Mouse (Mus musculus): ENCODE measurements around the gene Sf3a2. TPM values are rescaled to one million over a fixed set of nuclear protein-coding genes. Genes with fewer than 3 reads are reported as not detected.
"Not testable (repeated sequence)": the region's sequence is repeated elsewhere in the genome, so short reads cannot be mapped to it uniquely, and the experiment has no call there.

Gene Sf3a2
- total and polyA plus RNA-seq, 3 experiments, result 50.4 to 210 TPM; not detected in 1

- not testable (repeated sequence) for H3K9me3 ChIP-seq (replicated peaks; ENCODE audit: insufficient read depth, low read length); H3K27me3 ChIP-seq (ENCODE audit: control insufficient read depth in 1 of 2, insufficient read depth in 2 of 2, low read length in 2 of 2); H3K9ac ChIP-seq (ENCODE audit: control insufficient read depth, low read depth, low read length, poor library complexity, severe bottlenecking); H3K27ac ChIP-seq (ENCODE audit: control insufficient read depth, low read depth, low read length); H3K79me2 ChIP-seq (ENCODE audit: control insufficient read depth, insufficient read depth, low read length, poor library complexity); H3K36me3 ChIP-seq (ENCODE audit: control insufficient read depth in 1 of 2, insufficient read depth in 2 of 2, low read length in 2 of 2); H3K4me3 ChIP-seq (ENCODE audit: control insufficient read depth in 1 of 2, insufficient read depth in 1 of 2, low read depth in 2 of 2, low read length in 2 of 2)
- TF ChIP-seq TBP (IDR thresholded peaks at IDR 0.05; ENCODE audit: low read depth, low read length) (0 out of 2 replicates have a peak, but pooled peaks have one; percentile 47), GATA1 (IDR thresholded peaks at IDR 0.05; ENCODE audit: low read depth, low read length) (0 out of 2 replicates have a peak, but pooled peaks have one; percentile 17), ETS1 (IDR thresholded peaks at IDR 0.05; ENCODE audit: low read depth, low read length) (0 out of 2 replicates have a peak, but pooled peaks have one; percentile 7)
- peak; percentile 62 for DNase-seq (ENCODE audit: low read depth, low spot score)
- H3K4me1 ChIP-seq (ENCODE audit: control insufficient read depth in 1 of 2, insufficient read depth in 2 of 2, low read length in 2 of 2), result peaks cover 0 to 12% of the 10 kb centered on the region in 2 experiments; a peak in 2 of 4 replicates
Measured at GRCm38 (mm10) chr10:80816303-80816702, 18.3 kb downstream of the Sf3a2 start.

- Histone ChIP-seq H3K4me3 (ENCODE audit: control insufficient read depth in 1 of 2, insufficient read depth in 1 of 2, low read depth in 2 of 2, low read length in 2 of 2) (no peak overlapping the region), H3K36me3 (ENCODE audit: control insufficient read depth in 1 of 2, insufficient read depth in 2 of 2, low read length in 2 of 2) (peaks cover 0 to 4% of the 10 kb centered on the region in 2 experiments; a peak in 1 of 4 replicates), H3K27ac (ENCODE audit: control insufficient read depth, low read depth, low read length) (no peak overlapping the region), H3K4me1 (ENCODE audit: control insufficient read depth in 1 of 2, insufficient read depth in 2 of 2, low read length in 2 of 2) (peaks cover under 1 to 12% of the 10 kb centered on the region in 2 experiments; a peak in 3 of 4 replicates), H3K79me2 (ENCODE audit: control insufficient read depth, insufficient read depth, low read length, poor library complexity) (no peaks in the 10 kb centered on the region), H3K9me3 (replicated peaks; ENCODE audit: insufficient read depth, low read length) (no peaks in the 10 kb centered on the region), H3K27me3 (ENCODE audit: control insufficient read depth in 1 of 2, insufficient read depth in 2 of 2, low read length in 2 of 2) (no peaks in the 10 kb centered on the region), H3K9ac (ENCODE audit: control insufficient read depth, low read depth, low read length, poor library complexity, severe bottlenecking) (no peak overlapping the region)
- no peak for DNase-seq (ENCODE audit: low read depth, low spot score)
- TF ChIP-seq KAT2A (conservative IDR thresholded peaks at IDR 0.05; ENCODE audit: low read depth, low read length) (no peak), NELFE (IDR thresholded peaks at IDR 0.05; ENCODE audit: low read depth, low read length) (no peak), POLR2A (IDR thresholded peaks at IDR 0.05; ENCODE audit: control insufficient read depth in 1 of 2, insufficient read depth in 1 of 2, low read depth in 1 of 2, low read length in 2 of 2, poor library complexity in 1 of 2) (no peak), USF2 (IDR thresholded peaks at IDR 0.05; ENCODE audit: borderline replicate concordance in 1 of 2, insufficient read depth in 1 of 2, low read depth in 1 of 2, low read length in 2 of 2) (no peak), POLR2AphosphoS2 (IDR thresholded peaks at IDR 0.05; ENCODE audit: low read length) (no peak), MAFK (IDR thresholded peaks at IDR 0.05; ENCODE audit: borderline replicate concordance, low read depth, low read length) (no peak), ZKSCAN1 (IDR thresholded peaks at IDR 0.05; ENCODE audit: low read depth, low read length) (no peak), ZC3H11A (IDR thresholded peaks at IDR 0.05; ENCODE audit: low read depth, low read length) (no peak), ZNF384 (IDR thresholded peaks at IDR 0.05; ENCODE audit: low read depth, low read length) (no peak), RCOR1 (IDR thresholded peaks at IDR 0.05; ENCODE audit: low read depth, low read length) (no peak), ETS1 (IDR thresholded peaks at IDR 0.05; ENCODE audit: low read depth, low read length) (no peak), ELF1 (IDR thresholded peaks at IDR 0.05; ENCODE audit: low read depth, low read length) (no peak), CHD1 (IDR thresholded peaks at IDR 0.05; ENCODE audit: low read depth, low read length) (no peak)
Measured at GRCm38 (mm10) chr10:80817164-80817563, 19.2 kb downstream of the Sf3a2 start.

DNA sequence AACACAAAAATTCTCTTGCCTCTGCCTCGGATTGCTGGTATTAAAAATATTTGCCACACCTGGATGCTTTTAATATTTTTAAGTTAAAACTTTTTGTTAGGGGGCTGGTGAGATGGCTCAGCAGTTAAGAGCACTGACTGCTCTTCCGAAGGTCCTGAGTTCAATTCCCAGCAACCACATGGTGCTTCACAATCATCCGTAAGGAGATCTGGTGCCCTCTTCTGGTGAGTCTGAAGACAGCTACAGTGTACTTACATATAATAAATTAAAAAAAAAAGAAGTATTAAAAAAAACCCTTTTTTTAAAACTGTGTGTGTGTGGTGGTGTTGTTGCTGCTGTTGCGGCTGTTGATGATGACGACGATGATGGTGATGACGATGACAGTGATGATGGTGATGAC lies 20.0 kb downstream of the Sf3a2 start:
- H3K9me3 ChIP-seq (replicated peaks; ENCODE audit: insufficient read depth, low read length); H3K79me2 ChIP-seq (ENCODE audit: control insufficient read depth, insufficient read depth, low read length, poor library complexity); H3K36me3 ChIP-seq (ENCODE audit: control insufficient read depth in 1 of 2, insufficient read depth in 2 of 2, low read length in 2 of 2); H3K27ac ChIP-seq (ENCODE audit: control insufficient read depth, low read depth, low read length); H3K9ac ChIP-seq (ENCODE audit: control insufficient read depth, low read depth, low read length, poor library complexity, severe bottlenecking); H3K4me3 ChIP-seq (ENCODE audit: control insufficient read depth in 1 of 2, insufficient read depth in 1 of 2, low read depth in 2 of 2, low read length in 2 of 2); H3K27me3 ChIP-seq (ENCODE audit: control insufficient read depth in 1 of 2, insufficient read depth in 2 of 2, low read length in 2 of 2): not testable (repeated sequence)
- peak; percentile 76 for DNase-seq (ENCODE audit: low read depth, low spot score)
- H3K4me1 ChIP-seq (ENCODE audit: control insufficient read depth in 1 of 2, insufficient read depth in 2 of 2, low read length in 2 of 2), result peaks cover 5 to 12% of the 10 kb centered on the region in 2 experiments
- TF ChIP-seq ZNF384 (IDR thresholded peaks at IDR 0.05; ENCODE audit: low read depth, low read length) (peak; percentile 76), RAD21 (IDR thresholded peaks at IDR 0.05; ENCODE audit: low read depth, low read length) (peak; percentile 25), MYC (IDR thresholded peaks at IDR 0.05; ENCODE audit: low read depth, low read length) (0 out of 2 replicates have a peak, but pooled peaks have one; percentile 30), CTCF (IDR thresholded peaks at IDR 0.05 in 2 of 3, conservative IDR thresholded peaks at IDR 0.05 in 1 of 3; ENCODE audit: control insufficient read depth in 1 of 3, insufficient read depth in 1 of 3, low read depth in 2 of 3, low read length in 3 of 3, poor library complexity in 1 of 3, severe bottlenecking in 1 of 3) (peak; percentile 15 to 28 (median 19); a peak in 4 of 6 replicates)

Measured in MEL (cell line).